Mouse (Mus musculus): ENCODE data around the gene Gm9736.

- TF ChIP-seq GATA1 (IDR thresholded peaks at IDR 0.05; ENCODE audit: borderline replicate concordance, low read length) (no peak), FLI1 (IDR thresholded peaks at IDR 0.05; ENCODE audit: low read length) (no peak)
These were observed 22.9 kb downstream of the Gm9736 start for GRCm38 (mm10) chr10:77728280-77728679.

All from megakaryocyte, embryonic 14.5 days (primary cell).